Mouse (Mus musculus): ENCODE measurements around the gene Rb1. TPM values are rescaled to one million over a fixed set of nuclear protein-coding genes. Genes with fewer than 3 reads are reported as not detected.

The Rb1 gene
- polyA plus RNA-seq, 1 experiment from 2014 or later, result 21.4 TPM

MicroRNA genes within 50 kb of the gene (microRNA counts, 519-probe panel; counts per million panel counts)
- not detected for microRNA mmu-miR-687

Small RNA genes lying within 50 kb of the gene (microRNA-seq; reads per million reads assigned to microRNA genes)
- not detected for gene Mir687

Other genes starting within 250 kb of the Rb1 start
- gene Rcbtb2, start 202.8 kb downstream of the Rb1 start, polyA plus RNA-seq (2015; fragmentation: Nextera tagmentation; extraction: Ambion mirVana), result 16.6 and 18.9 TPM in 2 replicates
- 4.8 and 4.9 TPM in 2 replicates for gene Lpar6, start 87.9 kb downstream of the Rb1 start, polyA plus RNA-seq (2015; fragmentation: Nextera tagmentation; extraction: Ambion mirVana)
- gene Itm2b, start 59.5 kb upstream of the Rb1 start, polyA plus RNA-seq (2015; fragmentation: Nextera tagmentation; extraction: Ambion mirVana), result 524 and 538 TPM in 2 replicates
- 29.3 and 29.4 TPM in 2 replicates for gene Med4, start 184.2 kb upstream of the Rb1 start, polyA plus RNA-seq (2015; fragmentation: Nextera tagmentation; extraction: Ambion mirVana)
- 45.5 and 48.3 TPM in 2 replicates for gene Sucla2, start 199.5 kb upstream of the Rb1 start, polyA plus RNA-seq (2015; fragmentation: Nextera tagmentation; extraction: Ambion mirVana)
- gene Nudt15, start 222.4 kb upstream of the Rb1 start, polyA plus RNA-seq (2015; fragmentation: Nextera tagmentation; extraction: Ambion mirVana), result 2.6 and 3.1 TPM in 2 replicates

Data from liver, embryonic 15.5 days (tissue).